Mouse (Mus musculus): ENCODE data around the gene Cryga.

GRCm38 (mm10) chr1:65147971-65148370, 44.8 kb upstream of the Cryga start:
- TF ChIP-seq TCF12 (IDR thresholded peaks at IDR 0.05; ENCODE audit: insufficient read depth, poor library complexity, severe bottlenecking) (no peak), USF1 (IDR thresholded peaks at IDR 0.05; ENCODE audit: low read depth) (no peak), CEBPB (IDR thresholded peaks at IDR 0.05; ENCODE audit: insufficient read depth, poor library complexity, severe bottlenecking) (no peak), MAX (IDR thresholded peaks at IDR 0.05; ENCODE audit: low read depth) (no peak), POLR2AphosphoS2 (IDR thresholded peaks at IDR 0.05; ENCODE audit: insufficient read length, low read depth) (no peak), POLR2A (IDR thresholded peaks at IDR 0.05; ENCODE audit: insufficient read length, low read depth) (no peak), TCF3 (IDR thresholded peaks at IDR 0.05; ENCODE audit: insufficient read length, low read depth) (no peak), MYOD1 (IDR thresholded peaks at IDR 0.05; ENCODE audit: control insufficient read depth in 1 of 3, insufficient read length in 2 of 3, low read depth in 2 of 3) (no peak), E2F4 (IDR thresholded peaks at IDR 0.05; ENCODE audit: insufficient read depth) (no peak), MYOG (IDR thresholded peaks at IDR 0.05; ENCODE audit: control insufficient read depth in 1 of 3, insufficient read depth in 1 of 3, insufficient read length in 2 of 3, low read depth in 2 of 3) (no peak)

All from myocyte (in vitro differentiated cells).